Mouse (Mus musculus) left cerebral cortex, adult 9 months (tissue): ENCODE data around the gene Hist2h4.
"Not testable (repeated sequence)": the region's sequence is repeated elsewhere in the genome, so short reads cannot be mapped to it uniquely, and the experiment has no call there.

ENCODE experiments used
- DNase-seq, 2 experiments: peaks; one replicate each; pipeline ENCODE4 v3.0.0; 2022; ENCODE audit warnings: low spot score in 2 of 2

Hist2h4 gene

DNA sequence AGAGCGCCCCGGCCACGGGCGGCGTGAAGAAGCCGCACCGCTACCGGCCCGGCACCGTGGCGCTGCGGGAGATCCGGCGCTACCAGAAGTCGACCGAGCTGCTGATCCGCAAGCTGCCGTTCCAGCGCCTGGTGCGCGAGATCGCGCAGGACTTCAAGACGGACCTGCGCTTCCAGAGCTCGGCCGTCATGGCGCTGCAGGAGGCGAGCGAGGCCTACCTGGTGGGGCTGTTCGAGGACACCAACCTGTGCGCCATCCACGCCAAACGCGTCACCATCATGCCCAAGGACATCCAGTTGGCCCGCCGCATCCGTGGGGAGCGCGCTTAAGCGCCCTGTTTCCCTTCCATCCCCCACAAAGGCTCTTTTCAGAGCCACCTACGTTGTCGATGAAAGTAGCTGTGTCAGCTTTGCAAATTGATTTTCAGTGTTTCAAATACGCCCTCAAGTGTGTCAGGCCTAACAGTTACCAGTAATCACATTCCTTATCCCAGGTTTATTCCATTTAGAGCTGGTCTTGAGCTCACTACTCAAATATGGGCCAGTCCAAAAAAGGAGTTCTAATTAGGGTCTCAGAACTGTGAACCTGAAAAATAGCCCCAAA is 5.8 kb upstream of the Hist2h4 start:
- peak in 1 of 2 experiments; percentile 42 for DNase-seq

DNA sequence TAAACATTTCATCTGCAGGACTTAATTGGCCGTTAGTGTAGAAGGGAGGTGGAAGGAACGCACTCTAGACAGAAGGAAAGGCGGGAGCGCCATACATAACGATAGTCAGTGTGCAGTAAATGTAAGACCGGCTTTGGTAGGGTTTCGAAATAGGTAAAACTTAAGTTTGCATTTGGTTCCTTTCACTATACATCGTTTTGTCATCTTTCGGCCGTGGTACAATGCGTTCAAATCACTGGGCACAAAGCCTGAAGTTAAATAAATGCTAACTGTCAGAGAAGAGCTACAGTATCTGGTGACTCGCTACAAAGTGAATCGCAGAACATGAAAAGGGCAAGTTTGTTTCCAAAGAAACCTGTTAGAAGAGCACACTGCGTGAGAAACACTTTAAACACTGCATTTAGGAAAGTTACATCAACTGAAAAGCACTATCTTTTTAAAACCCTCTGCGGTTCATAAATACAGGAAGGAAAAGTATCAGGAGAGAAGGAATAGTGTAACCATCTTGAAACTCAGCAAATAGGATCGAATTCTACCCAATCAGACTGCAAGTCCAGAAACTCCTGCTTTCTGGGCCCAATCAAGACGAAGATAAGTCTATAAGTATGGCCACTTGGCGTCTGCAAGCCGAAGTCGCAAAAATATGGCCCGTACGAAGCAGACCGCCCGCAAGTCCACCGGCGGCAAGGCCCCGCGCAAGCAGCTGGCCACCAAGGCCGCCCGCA is 5.1 kb upstream of the Hist2h4 start, which contains the start of gene Hist2h3b:
Gene Hist2h3b (plus strand): TSS at position 604 of the 725 bp plus-strand sequence.
- peak in 1 of 2 experiments; percentile 85 for DNase-seq

DNA sequence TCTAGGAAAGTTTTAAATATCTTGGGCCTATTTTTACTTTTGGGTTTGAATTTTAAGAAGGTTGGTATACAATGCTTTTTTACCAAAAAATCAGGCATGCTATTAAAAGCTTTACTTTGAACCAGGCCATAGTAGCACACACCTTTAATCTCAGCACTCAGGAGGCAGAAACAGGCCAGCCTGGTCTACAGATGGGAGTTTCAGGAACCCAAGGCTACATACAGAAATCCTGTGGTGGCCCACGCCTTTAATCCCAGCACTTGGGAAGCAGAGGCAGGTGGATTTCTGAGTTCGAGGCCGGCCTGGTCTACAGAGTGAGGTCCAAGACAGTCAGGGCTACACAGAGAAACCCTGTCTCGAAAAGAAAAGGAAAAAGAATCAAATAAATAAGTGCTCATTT is 4.4 kb upstream of the Hist2h4 start:
- DNase-seq, result no peak

DNA sequence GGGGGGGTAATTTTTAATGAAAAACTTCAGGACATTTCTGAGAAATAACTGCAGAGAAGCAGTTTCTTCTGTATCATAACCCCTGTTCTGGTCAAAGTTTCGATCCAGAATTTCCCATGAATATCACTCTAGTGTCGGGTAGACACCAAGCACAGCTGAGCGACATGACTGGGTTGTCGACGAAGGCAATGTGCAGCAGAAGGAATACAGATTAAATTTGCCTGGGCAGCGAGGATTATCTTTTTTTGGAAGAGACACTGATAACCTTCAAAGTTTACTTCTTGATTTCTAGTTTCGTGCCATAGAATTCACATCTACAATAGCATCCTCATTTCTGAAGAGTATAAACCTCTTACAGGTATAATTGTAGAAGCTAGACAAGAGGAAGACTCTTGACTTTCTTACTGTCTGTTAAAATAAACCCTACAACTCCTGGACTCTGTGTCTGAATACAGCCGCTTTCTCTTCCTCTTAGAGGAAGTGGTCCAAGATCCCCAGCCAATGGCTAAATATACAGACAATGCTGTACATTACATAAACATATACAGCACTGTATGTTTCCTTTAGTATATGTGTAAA is 3.1 kb upstream of the Hist2h4 start:
- no peak for DNase-seq

DNA sequence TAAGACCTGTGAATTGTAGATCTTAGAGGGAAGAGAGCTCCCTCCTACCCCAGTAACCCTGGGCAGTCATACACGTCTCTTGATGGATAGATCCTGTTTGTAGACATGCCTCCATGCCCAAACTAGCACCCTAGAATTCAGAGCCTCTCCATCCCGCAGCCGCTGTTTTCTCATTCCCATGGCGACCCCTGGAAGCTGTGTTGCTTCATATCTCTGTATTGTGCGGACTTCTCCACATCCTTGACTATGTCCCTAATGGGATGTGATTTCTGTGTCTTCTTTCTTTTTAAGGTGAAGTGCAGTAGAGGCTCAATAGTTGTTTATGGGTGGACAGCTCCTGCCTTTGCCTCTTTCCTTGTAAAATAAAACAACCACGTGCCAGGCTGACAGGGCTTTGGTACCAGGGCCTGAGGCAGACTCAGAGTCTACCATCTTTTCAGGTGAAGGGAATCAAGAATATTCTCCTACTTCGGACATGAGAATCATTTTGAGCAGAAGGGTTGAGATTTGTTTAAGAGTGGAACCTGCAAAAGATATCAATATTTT is 1.4 kb upstream of the Hist2h4 start:
- DNase-seq, result no peak

DNA sequence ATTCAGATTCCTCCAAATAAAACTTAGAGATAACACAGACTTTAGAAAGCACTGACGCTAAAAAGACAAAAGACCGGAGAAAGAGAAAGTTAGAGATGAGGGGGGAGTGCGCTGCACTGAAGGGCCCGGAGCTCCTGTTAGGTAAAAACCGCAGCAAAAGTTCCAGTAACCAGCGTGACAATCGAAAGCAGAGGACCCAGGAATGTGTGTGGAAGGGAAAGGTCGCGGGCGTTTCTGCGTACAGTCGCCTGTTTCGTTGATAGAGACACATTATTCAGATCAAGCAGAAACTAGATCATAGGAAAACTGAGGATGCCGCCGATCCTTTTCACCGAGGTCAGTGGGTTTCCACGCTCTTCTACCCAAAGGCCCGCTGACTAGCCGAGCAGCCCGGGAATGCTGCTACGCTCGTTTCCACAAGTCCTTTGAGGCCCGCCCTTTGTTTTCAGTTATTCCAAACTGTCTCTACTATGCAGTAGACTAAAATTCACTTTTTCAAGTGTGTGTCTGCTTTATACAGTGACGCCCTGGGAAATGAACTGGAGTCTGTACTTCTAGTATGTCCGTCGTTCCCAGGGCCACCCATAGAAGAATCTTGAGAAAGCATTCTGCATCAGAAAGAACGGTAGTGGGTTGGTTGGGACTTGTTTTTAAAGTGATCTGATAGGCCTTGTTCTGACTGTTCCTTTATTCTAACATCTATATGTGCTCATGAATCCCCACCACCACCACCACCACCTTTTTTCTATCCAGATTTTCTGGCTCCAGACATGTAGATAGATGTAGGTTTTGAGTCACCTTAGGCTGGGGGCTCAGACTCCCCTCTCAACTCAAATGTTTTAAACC is 670 bp upstream of the Hist2h4 start:
- no peak for DNase-seq

DNA sequence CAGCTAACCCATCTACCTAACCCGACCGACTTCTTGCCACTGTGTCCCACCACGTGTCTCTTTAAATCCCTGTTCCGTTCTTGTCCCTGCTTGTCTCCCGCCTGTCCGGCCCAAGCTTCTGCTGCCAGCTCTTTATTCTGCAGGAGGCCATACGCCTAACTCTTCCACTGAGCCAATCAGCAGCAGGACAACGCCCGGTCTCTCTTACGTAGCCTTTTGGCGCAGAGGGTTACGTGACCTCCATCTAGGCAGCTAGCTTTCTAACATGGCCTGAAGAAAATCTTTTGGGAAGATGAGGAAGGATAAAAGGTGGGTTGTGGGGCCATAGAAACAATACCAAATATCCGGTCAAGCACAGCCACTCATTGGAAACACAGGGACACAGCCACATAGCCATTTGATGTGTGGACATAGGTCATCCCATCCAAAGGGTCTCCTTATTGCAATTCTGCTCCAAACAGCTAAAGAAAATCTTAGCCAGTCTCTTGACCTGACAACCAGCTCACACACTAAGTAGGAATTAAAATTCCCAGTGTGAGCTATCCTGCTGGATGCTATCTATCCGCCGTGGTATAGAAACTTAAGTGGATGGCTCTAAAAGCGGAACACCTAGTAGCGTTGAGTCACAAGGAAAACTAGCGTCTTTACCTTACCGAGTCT is 765 bp downstream of the Hist2h4 start:
- DNase-seq, result peak in 1 of 2 experiments; percentile 90

DNA sequence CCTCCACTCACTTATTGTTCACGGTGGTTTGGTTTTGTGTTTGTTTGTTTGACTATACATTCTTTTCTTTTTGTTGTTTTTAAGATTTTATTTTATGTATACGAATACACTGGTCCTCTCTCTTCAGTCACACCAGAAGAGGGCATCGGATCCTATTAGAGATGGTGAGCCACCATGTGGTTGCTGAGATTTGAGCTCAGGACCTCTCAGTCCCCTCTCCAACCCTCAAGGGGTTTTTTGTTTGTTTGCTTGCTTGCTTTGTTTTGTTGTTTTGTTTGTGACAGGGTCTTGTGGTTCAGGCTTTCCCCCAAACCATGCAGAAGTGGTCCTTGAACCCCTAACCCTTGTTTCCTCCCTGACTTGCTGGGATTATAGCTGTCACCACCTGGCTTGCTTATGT is 1.5 kb downstream of the Hist2h4 start:
- DNase-seq, result no peak

DNA sequence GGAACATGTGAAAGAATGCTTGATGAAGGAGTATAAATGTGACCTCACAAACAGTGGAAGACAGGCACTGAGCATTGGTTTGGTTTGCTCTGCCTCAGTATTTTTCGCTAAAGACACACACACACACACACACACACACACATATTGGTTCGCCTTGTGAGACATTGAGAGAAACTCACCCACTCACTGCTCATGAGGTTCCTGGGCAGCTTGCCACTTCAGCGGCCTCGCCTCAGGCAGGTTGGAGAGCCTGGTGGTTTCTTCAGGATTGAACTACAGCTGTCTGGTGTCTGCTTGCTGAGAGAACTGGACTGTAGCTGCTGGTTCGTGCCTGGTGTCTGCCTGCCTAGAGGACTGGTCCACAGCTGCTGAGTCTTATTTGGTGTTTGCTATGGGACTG is 2.9 kb downstream of the Hist2h4 start:
- no peak for DNase-seq

DNA sequence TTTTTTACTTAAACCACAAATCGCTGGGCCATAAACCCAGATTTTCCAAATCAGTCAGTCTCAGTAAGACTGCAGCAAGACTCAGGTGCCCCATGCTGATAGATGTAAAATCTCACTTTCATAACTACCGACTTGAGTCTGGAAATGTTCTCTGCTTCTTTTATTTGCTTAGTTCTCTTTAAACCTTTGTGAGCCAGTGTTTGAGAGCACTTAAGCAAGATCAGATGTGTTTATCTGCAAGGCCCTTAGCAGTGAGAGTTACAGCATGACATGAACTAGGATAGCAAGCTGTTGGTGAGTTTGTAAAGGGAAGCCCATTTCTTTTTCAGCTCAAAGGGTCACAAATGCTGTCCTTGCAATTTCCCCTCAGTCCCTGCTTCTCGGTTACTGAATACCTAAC is 5.9 kb downstream of the Hist2h4 start:
- no peak for DNase-seq

DNA sequence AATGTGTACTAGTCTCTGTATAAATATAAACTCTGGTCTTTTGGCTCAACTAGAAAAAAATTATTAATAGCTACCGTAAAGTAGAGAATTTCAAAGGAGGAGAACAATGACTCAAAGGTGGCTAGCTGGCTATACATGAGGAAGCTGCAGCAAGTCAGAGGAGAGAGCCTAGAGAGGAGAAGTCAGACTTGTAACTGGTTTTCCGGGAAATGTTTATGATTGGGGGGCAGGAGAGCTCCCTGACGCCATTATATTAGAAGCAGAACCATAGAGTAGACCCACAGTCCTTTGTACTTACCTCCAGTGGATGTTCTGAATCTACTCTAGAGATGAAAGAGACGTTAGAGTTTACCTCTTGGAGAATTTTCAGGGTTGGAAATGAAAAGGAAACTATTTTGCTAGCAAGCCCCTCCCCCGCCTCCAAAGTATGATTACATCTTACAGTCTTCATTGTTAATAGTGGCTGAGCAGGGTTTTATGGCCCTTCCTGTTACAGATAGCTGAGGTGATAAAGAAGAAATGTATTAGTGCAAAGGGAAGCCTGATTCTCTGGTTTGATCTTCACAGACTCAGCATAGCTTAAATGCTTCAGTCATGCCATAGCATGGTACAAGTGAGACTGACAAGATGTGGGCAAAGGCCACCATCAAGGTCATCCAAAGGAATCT is 7.1 kb downstream of the Hist2h4 start:
- DNase-seq, result no peak

DNA sequence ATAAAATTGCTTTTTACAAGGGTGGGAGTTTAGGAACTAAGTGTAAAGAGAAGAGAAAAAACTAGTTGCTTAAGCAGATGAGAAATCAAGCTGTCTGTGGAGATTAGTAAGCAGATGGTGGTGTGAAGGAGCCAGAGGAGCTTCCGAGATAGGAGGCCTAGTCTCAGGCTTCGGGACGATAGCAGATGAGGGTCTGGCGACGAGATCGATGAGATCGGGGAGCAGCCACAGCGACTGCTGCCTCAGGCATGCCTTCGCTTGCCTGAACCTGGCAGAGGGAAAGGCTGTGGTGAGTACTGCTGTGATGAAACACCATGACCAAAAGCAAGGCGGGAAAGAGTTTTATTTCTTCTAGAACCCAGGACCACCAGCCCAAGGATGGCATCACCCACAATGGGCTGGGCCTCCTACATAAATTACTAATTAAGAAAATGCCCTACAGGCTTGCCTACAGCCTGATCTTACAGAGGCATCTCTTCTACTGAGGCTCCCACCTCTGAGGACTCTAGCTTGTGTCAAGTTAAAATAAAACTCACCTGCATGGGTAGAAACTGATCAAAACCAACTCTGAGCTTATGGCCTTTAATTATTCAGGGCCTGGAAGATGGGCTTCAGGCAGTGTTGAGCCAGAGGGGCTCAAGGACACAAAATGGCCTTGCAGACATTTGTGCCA is 8.3 kb downstream of the Hist2h4 start:
- no peak for DNase-seq

DNA sequence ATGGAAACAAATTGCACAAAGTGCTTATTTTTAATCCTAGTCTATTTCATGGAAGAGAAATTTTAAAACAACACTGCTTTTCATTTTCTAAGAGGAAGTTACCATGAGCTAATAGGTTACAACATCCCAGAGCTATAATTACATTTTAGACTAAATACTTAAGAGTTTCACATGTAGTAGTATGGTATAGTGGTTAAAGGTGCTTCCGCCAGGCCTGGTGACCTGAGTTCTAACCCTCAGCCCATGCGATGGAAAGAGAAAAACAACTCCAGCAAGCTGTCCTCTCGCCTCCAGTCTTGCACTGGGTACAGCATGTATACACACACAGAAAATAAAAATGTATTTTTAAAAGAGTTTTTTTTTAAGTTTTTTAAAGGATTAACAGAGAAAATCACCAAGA is 11.3 kb downstream of the Hist2h4 start:
- no peak for DNase-seq

DNA sequence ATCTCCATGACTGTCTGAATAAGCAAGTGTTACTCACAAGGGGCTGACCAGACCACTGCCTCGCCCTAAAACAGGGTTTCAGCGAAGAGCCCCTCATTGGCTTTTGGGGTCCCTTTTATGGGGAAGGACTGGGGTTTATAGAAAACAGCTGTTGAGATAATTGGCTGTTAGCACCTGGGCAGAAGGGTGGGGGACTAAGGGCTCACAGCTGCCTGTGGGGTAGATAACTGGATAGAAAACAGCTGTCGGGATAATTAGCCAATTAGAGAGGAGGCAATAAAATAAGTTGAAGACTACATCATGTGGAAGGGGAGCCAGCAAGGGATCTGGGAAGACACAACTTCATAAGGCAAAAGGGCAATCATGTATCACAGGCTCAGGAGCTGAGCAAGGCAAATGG is 12.2 kb downstream of the Hist2h4 start:
- no peak for DNase-seq

DNA sequence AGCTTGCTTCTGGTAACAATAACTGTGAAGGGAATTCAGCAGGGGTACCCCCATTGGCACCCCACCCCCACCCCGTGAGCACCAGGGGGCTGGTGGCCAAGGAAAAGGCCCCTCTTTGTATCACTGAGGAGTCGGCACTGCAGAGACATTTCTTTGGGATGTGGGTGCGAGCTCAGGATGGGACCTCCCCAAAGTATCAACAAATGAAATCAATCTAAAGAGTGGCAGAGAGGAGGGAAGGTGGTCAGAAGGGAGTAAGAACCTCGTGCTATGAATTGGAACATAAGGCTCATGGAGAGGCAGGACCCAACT is 14.1 kb downstream of the Hist2h4 start:
- DNase-seq, result no peak

DNA sequence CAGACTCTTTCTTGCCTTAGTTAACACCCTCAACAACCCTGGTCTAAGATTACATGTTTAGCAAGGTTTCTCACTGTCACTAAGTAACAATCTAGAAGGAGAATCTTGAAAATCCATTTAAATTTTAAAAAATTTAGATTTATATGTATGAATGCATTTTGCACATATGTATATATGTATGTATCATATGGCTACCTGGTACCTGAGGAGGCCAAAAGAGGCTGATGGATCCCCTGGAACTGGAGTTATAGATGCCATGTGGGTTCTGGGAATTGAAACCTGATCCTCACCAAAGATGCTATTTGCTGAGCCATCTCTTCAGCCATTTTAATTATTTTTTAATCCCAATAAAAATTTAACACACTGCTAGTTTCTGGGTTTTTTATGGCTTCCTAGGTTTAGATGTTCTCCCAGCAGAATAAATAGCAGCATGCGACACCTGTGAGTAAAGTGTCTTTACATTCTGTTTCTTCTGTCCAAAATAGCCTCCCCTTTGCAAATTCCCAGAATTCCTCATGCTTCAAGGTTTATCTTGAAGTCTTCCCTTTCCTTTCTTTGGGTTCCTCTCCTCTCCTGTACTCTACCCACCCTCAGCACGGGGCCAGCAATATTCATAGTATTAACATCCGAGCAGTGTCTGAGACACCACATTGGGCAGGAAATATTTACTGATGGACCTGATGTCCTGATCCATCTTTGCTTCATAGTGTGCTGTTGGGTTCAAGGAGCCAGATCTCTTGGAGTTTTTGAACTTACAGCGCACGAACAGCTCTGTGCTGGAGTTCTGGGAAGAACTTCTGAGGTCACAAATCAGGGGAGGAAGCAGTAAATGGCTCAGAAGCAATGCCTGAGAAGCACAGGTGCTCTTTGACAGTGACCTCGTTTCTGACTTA is 14.7 kb downstream of the Hist2h4 start:
- DNase-seq, result no peak

DNA sequence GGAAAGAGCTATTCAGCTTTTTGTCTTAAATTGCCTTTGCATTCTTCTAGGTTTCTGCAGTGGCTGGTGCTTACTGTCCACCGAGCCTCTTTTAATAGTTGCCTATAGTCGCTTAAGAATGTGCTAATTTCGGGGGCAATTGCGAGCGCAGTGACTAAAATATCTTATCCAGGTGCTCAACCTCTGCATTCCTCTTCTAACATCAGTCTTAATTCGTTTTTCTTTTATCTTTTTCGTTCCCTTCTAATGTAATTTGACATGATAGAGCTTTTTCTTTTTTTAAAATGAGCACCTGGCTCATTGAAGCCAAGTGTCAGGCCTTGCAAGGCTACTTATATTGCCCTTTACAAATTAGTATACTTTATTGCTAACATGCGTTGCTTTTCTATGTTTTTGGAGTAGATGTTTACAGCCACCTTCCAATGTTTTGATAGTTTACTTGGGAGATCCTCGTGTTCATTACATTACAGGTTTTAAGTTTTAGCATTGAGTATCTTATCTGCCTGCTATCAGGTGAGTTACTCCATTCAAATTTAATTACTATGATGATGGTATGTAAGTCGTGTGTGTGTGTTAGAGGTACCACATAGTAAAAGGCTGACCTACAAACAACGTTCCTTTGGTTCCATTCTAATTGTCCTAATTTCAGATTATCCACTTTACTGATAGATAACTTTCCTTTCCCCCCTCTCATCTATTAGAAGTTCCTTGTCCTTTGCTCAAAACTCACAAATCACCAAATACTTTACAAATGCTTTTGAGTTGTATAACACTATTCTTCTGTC is 15.6 kb downstream of the Hist2h4 start:
- no peak for DNase-seq

DNA sequence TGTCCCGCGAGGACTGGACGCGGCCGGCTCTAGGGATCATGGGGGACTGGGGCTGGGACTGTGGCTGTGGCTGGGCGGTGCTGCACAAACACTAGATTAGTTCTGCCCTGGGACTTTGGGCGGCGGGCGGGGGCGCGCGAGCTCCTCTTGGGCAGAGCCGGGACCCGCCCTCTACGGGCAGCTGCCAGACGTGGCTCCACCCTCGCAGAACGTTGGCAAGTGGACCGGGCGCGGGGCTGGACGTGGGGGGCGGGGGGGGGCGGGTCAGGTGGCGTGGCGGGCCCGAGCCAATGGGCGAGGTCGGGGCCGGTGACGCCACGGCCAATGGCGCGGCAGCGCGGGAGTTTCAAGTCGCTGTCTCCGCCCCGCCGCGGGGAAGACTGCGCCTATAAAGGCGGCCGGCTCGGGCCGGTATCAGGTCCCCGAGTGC is 16.7 kb downstream of the Hist2h4 start, which contains the start of gene Hist2h3c1:
Gene Hist2h3c1 (plus strand): TSS at position 259 of the 430 bp plus-strand sequence.
- DNase-seq, result not testable (repeated sequence)
